Mouse (Mus musculus) spleen, adult 2 months (tissue): ENCODE data around the gene Slc2a10. TPM values are rescaled to one million over a fixed set of nuclear protein-coding genes. Genes with fewer than 3 reads are reported as not detected.
A peak's percentile ranks its signal among the peaks of the same experiment; 100 is the strongest.
"Not testable (repeated sequence)": the region's sequence is repeated elsewhere in the genome, so short reads cannot be mapped to it uniquely, and the experiment has no call there.

Source experiments
- DNase-seq, 2 experiments: peaks; one replicate each; pipeline versions ENCODE4 v3.0.0 to v3.0.0-alpha.2; 2012 to 2021; ENCODE audit warnings: low spot score in 2 of 2, low read depth in 1 of 2
- H3K27ac ChIP-seq: fragments of 200-500 bp; 2 replicates; pipeline ENCODE4 v1.5.1; 2012; ENCODE audit warnings: low read length, inconsistent platforms; ENCODE audit not compliant: insufficient read depth
- H3K27me3 ChIP-seq: fragments of 200-500 bp; 2 replicates; pipeline ENCODE4 v1.6.1; 2012; ENCODE audit warnings: mild to moderate bottlenecking, moderate library complexity, low read length, inconsistent platforms; ENCODE audit not compliant: control insufficient read depth, insufficient read depth
- H3K36me3 ChIP-seq: fragments of 200-500 bp; 2 replicates; pipeline ENCODE4 v1.6.1; 2012; ENCODE audit warnings: mild to moderate bottlenecking, low read length, inconsistent platforms; ENCODE audit not compliant: control insufficient read depth, insufficient read depth
- H3K4me1 ChIP-seq: fragments of 200-500 bp; 2 replicates; pipeline ENCODE4 v1.6.1; 2011; ENCODE audit warnings: inconsistent platforms; ENCODE audit not compliant: control insufficient read depth, insufficient read depth, insufficient read length
- H3K4me3 ChIP-seq: fragments of 200-500 bp; 2 replicates; pipeline ENCODE4 v1.5.1; 2011; ENCODE audit warnings: mild to moderate bottlenecking, inconsistent platforms; ENCODE audit not compliant: insufficient read depth, insufficient read length; ENCODE audit errors: extremely low read depth
- CTCF ChIP-seq: fragments of 200-500 bp; IDR thresholded peaks from 2 replicates; pipeline ENCODE4 v1.5.1; 2011; ENCODE audit warnings: mild to moderate bottlenecking, inconsistent platforms; ENCODE audit not compliant: insufficient read depth, insufficient read length, insufficient replicate concordance; ENCODE audit errors: extremely low read depth
- POLR2A ChIP-seq: fragments of 200-500 bp; IDR thresholded peaks from 2 replicates; pipeline ENCODE4 v1.6.1; 2011; ENCODE audit warnings: low read depth, low read length, inconsistent platforms
- WGBS: fragments of 180-500 bp; shearing (Covaris S2); methylation state at CpG from one replicate; pipeline ENCODE4 v1.1.7; 2018; 5-methylcytosine and 5-hydroxymethylcytosine counted together
- polyA plus RNA-seq: library from polyadenylated mRNA; depleted of rRNA; stranded (reverse); fragments of >200 nt; gene quantifications from 2 replicates; pipeline ENCODE4 v1.2.3, GENCODE M21; 2012

The Slc2a10 gene
- polyA plus RNA-seq, 1 experiment = 0.83 TPM

DNA sequence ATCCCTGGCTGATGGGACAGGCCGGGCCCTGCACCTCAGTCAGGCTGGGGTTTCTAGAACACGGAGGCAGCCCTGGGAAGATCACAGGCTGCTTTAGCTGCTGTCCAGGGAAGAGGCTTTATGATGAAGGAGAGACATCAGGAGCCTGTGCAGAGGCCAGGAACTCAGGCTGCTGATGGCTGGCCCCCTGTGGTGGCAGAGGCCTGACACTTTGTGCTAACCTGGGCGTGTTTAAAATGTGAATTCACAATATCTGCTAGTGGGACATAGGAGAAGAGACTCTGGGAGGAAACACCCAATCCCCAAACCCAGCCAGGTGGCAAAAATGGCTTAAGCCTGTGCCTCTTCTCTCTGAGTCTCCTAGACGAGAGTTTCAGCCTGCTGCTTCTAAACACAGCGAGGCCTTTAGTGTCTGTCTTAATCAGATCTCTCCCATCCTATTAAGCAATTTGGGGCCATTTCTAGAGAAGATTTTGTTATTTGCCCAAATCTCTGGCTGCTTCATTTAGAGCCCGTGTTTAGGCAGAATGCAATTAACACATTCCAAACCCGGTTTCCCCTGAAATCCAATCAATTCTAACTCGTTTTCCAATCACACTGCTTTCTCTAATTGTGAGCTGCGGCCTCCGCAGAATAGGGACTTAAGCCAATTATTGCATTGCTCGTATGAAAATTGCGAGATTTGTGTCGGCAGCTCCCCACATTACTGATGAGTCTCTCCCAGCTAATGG is 39.5 kb downstream of the Slc2a10 start:
- Histone ChIP-seq H3K36me3 (no peaks in the 10 kb centered on the region), H3K4me1 (no peaks in the 10 kb centered on the region), H3K4me3 (no peak overlapping the region), H3K27me3 (no peaks in the 10 kb centered on the region), H3K27ac (no peak overlapping the region)
- 86% methylated on average over 13 of the region's 13 CpGs for WGBS
- DNase-seq = no peak
- TF ChIP-seq POLR2A (no peak), CTCF (no peak)

- TF ChIP-seq CTCF (no peak), POLR2A (no peak)
- H3K36me3 ChIP-seq = no peaks in the 10 kb centered on the region
- H3K4me1 ChIP-seq = no peaks in the 10 kb centered on the region
- H3K27me3 ChIP-seq = no peaks in the 10 kb centered on the region
- no peak overlapping the region for H3K27ac ChIP-seq
- WGBS = 94% methylated on average over 10 of the region's 10 CpGs
- H3K4me3 ChIP-seq = no peak overlapping the region
- no peak for DNase-seq
Measured at GRCm38 (mm10) chr2:165543670-165544016, 40.1 kb downstream of the Slc2a10 start.

DNA sequence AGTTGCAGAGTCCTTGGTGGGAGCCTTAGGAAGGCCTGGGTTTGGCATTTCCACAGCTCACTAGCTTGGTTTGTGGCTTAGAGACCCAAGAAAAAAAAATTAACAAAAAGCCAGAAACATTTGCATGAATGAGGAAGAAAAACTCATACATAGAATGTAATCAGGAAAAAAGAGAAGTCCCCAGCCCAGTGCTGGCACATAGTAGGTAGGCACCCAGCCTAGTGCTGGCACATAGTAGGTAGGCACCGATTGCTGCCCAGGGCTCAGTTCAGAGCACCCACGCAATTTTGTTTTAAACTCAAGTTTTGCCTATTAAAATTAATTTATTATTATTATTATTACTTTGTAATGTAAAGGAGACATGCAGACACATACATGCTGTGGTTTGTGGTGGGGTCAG is 42.1 kb downstream of the Slc2a10 start:
- Histone ChIP-seq H3K4me1 (no peaks in the 10 kb centered on the region), H3K4me3 (no peak overlapping the region), H3K36me3 (no peaks in the 10 kb centered on the region), H3K27ac (no peak overlapping the region), H3K27me3 (no peaks in the 10 kb centered on the region)
- no peak for DNase-seq
- 87% methylated on average over 2 of the region's 2 CpGs for WGBS
- TF ChIP-seq CTCF (no peak), POLR2A (no peak)

DNA sequence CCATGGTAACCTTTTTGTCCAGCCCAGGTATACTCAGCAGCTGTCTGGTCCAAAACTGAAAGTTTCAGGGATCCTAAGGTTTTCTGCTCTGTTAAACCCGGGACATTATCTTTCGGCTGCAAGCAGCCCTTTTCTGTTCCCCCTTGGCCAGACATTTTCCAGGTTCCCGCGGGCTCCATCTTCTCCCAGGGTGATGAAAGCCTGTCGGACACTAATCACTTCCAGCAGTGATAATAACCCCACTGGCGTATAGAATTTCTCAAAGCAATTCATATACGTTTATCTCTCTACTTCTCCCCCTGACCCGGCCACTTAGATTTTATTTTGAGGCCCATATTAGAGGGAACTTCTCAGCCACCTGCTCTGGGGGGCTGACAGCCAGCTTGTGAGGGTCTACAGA is 42.8 kb downstream of the Slc2a10 start:
- H3K27me3 ChIP-seq = no peaks in the 10 kb centered on the region
- TF ChIP-seq CTCF = no peak
- TF ChIP-seq POLR2A = no peak
- H3K36me3 ChIP-seq = no peaks in the 10 kb centered on the region
- WGBS = 92% methylated on average over 8 of the region's 8 CpGs
- no peaks in the 10 kb centered on the region for H3K4me1 ChIP-seq
- no peak for DNase-seq
- H3K4me3 ChIP-seq = no peak overlapping the region
- H3K27ac ChIP-seq = no peak overlapping the region

DNA sequence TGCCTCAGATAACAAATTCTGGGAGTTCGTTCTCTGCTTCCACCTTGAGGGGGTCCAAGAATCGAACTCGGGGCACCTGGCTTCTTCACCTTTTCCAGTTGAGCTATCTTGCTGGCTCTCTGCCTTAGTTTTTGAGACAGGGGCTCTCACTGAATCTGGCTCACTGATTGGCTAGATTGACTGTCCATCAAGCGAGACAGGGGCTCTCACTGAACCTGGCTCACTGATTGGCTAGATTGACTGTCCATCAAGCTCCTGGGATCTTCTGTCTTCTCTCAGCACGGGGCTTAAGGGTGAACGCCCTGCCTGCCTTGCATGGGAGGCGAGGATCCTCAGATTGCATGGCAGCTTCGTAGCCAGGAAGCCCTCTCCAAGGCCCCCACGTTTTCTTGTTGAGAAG is 43.8 kb downstream of the Slc2a10 start:
- H3K27me3 ChIP-seq = no peaks in the 10 kb centered on the region
- TF ChIP-seq POLR2A (no peak), CTCF (no peak)
- no peaks in the 10 kb centered on the region for H3K36me3 ChIP-seq
- 59% methylated on average over 9 of the region's 9 CpGs for WGBS
- H3K4me1 ChIP-seq = no peaks in the 10 kb centered on the region
- DNase-seq = no peak
- no peak overlapping the region for H3K4me3 ChIP-seq
- H3K27ac ChIP-seq = no peak overlapping the region

DNA sequence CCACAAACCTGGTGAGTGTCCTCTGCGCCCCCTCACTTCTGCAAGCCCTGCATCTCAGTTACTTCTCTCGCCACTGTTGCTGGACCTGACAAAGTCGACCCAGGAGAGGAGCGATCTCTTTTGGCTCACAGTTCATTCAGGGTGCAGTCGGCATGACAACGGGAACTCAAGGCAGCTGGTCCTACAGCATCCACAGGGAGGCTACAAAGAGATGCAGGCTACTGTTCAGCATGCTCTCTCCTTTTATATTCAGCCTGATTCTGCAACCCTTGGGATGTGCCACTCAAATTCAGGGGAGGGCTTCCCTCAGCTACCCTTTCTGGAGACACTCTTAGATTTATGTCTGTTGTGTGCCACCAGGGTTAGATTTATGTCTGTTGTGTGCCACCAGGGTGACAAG is 45.0 kb downstream of the Slc2a10 start:
- no peak for DNase-seq
- no peak overlapping the region for H3K4me3 ChIP-seq

GRCm38 (mm10) chr2:165550410-165550809 is 46.8 kb downstream of the Slc2a10 start:
- not testable (repeated sequence) for H3K4me1 ChIP-seq, H3K4me3 ChIP-seq, H3K36me3 ChIP-seq, H3K27me3 ChIP-seq, H3K27ac ChIP-seq, DNase-seq
- TF ChIP-seq CTCF = peak; percentile 5; the same call in 1 of the 2 replicates
- 71% methylated on average over 7 of the region's 7 CpGs for WGBS

More for the DNA sequence above, 45.0 kb downstream of the Slc2a10 start:
- Histone ChIP-seq H3K27ac (no peak overlapping the region), H3K27me3 (no peaks in the 10 kb centered on the region), H3K4me1 (no peaks in the 10 kb centered on the region), H3K36me3 (no peaks in the 10 kb centered on the region)
- no peak for TF ChIP-seq CTCF
- TF ChIP-seq POLR2A = no peak
- 86% methylated on average over 6 of the region's 6 CpGs for WGBS
